Mouse (Mus musculus): ENCODE measurements around the gene Fasn.
"Not testable (repeated sequence)": the region's sequence is repeated elsewhere in the genome, so short reads cannot be mapped to it uniquely, and the experiment has no call there.

GRCm38 (mm10) chr11:120855938-120856337 is 31.6 kb upstream of the Fasn start:
- not testable (repeated sequence) for TF ChIP-seq CTCF (IDR thresholded peaks at IDR 0.05; ENCODE audit: extremely low read depth, insufficient read depth, insufficient read length, insufficient replicate concordance); POLR2A (IDR thresholded peaks at IDR 0.05; ENCODE audit: low read depth, low read length)
